ENCODE assay signal across 7 mouse cellular contexts in the genomic region with DNA sequence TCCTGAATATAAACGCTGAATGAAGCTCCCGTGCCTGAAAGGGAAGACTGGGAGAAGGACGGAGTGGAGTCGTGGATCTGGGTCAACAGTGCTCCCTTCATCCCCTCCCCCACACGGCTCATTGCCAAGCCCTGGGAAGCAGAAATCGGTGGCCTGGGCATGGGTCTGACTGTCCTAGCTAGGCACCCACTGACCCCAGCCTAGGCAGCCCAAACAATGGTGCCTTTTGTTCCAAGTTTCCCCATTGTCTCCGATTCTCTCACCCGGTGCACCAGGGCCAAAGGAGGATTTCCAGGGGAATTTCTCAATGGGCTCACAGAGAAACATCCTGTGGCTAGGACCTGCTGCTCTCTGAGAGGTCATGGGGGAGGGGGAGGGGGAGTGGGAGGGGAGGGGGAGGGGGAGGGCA. TPM values are rescaled to one million over a fixed set of nuclear protein-coding genes. Genes with fewer than 3 reads are reported as not detected.
DNase-seq lines count a peak whose midpoint lies in the region; ATAC-seq and TF ChIP-seq lines count a peak whose summit lies in the region.

No protein-coding gene starts in this region.

- H3K9ac ChIP-seq in lung, embryonic 14.5 days = 0 out of 2 replicates have a peak overlapping the region, but pooled peaks have one; percentile 2
- no peak overlapping the region for H3K9ac ChIP-seq in stomach, embryonic 16.5 days (ENCODE audit: low read length)

- H3K4me1 ChIP-seq in lung, embryonic 14.5 days (ENCODE audit: insufficient read depth) = peaks cover 4% of the 10 kb centered on the region; the same call in 1 of the 2 replicates
- peaks cover 95% of the 10 kb centered on the region for H3K4me1 ChIP-seq in hindbrain, embryonic 10.5 days (replicated peaks)
- peaks cover 59% of the 10 kb centered on the region for H3K4me1 ChIP-seq in limb, embryonic 10.5 days
- peaks cover 39% of the 10 kb centered on the region for H3K4me1 ChIP-seq in stomach, embryonic 16.5 days (ENCODE audit: control insufficient read depth, insufficient read depth, low read length)

- H3K4me3 ChIP-seq in lung, embryonic 14.5 days (ENCODE audit: low read depth, low read length) = no peak overlapping the region
- peak overlapping the region; percentile 16 for H3K4me3 ChIP-seq in hindbrain, embryonic 10.5 days
- no peak overlapping the region for H3K4me3 ChIP-seq in limb, embryonic 10.5 days
- no peak overlapping the region for H3K4me3 ChIP-seq in stomach, embryonic 16.5 days (replicated peaks; ENCODE audit: low read length)

- peak; percentile 50 for DNase-seq in lung, embryonic 14.5 days
- no peak for DNase-seq in lung, postnatal 25 days (ENCODE audit: low spot score)
- DNase-seq in embryo, embryonic 11 days = peak; percentile 72
- peak; percentile 85 for DNase-seq in hindbrain, embryonic 10.5 days (ENCODE audit: low spot score)
- no peak for DNase-seq in limb, embryonic 10.5 days (ENCODE audit: low spot score)
- DNase-seq in ovary, postnatal 10 days (ENCODE audit: low spot score) = no peak

- peak overlapping the region; percentile 27; the same call in 1 of the 2 replicates for H3K27ac ChIP-seq in lung, embryonic 14.5 days (ENCODE audit: low read depth)
- peak overlapping the region; percentile 86 for H3K27ac ChIP-seq in hindbrain, embryonic 10.5 days
- H3K27ac ChIP-seq in limb, embryonic 10.5 days = peak overlapping the region; percentile 67
- 0 out of 2 replicates have a peak overlapping the region, but pooled peaks have one; percentile 18 for H3K27ac ChIP-seq in stomach, embryonic 16.5 days (ENCODE audit: low read length)

- 0 out of 2 replicates have a peak overlapping the region, but pooled peaks have one; percentile 20 for H3K4me2 ChIP-seq in lung, embryonic 14.5 days
- H3K4me2 ChIP-seq in stomach, embryonic 16.5 days (ENCODE audit: low read depth, low read length) = no peak overlapping the region

- ATAC-seq in lung, embryonic 14.5 days (ENCODE audit: insufficient read depth) = 0 out of 2 replicates have a peak, but pooled peaks have one; percentile 4
- no peak for ATAC-seq in stomach, embryonic 16.5 days (ENCODE audit: insufficient read depth, low FRiP score)

- TF ChIP-seq CTCF in lung, embryonic 14.5 days (IDR thresholded peaks at IDR 0.05; ENCODE audit: low read depth) = no peak

- no peaks in the 10 kb centered on the region for H3K36me3 ChIP-seq in lung, embryonic 14.5 days (ENCODE audit: insufficient read depth)
- no peaks in the 10 kb centered on the region; the same call in 1 of the 2 replicates for H3K36me3 ChIP-seq in hindbrain, embryonic 10.5 days
- H3K36me3 ChIP-seq in limb, embryonic 10.5 days = no peaks in the 10 kb centered on the region
- no peaks in the 10 kb centered on the region for H3K36me3 ChIP-seq in stomach, embryonic 16.5 days (ENCODE audit: control insufficient read depth, insufficient read depth, low read length)

- WGBS in lung, embryonic 14.5 days = 21% methylated on average over 8 of the region's 8 CpGs
- WGBS in hindbrain, embryonic 10.5 days = 10% methylated on average over 8 of the region's 8 CpGs
- WGBS in limb, embryonic 10.5 days = 49% methylated on average over 8 of the region's 8 CpGs
- WGBS in stomach, embryonic 16.5 days = 29% methylated on average over 8 of the region's 8 CpGs

- H3K27me3 ChIP-seq in lung, embryonic 14.5 days (ENCODE audit: insufficient read depth, low read length) = no peaks in the 10 kb centered on the region
- H3K27me3 ChIP-seq in hindbrain, embryonic 10.5 days (ENCODE audit: insufficient read depth, poor library complexity, severe bottlenecking) = no peaks in the 10 kb centered on the region
- H3K27me3 ChIP-seq in limb, embryonic 10.5 days (ENCODE audit: low read depth, poor library complexity, severe bottlenecking) = no peaks in the 10 kb centered on the region
- H3K27me3 ChIP-seq in stomach, embryonic 16.5 days (ENCODE audit: control insufficient read depth, insufficient read depth, low read length) = no peaks in the 10 kb centered on the region

- no peaks in the 10 kb centered on the region for H3K9me3 ChIP-seq in lung, embryonic 14.5 days (ENCODE audit: low read depth, low read length)
- H3K9me3 ChIP-seq in hindbrain, embryonic 10.5 days = no peaks in the 10 kb centered on the region
- H3K9me3 ChIP-seq in limb, embryonic 10.5 days (replicated peaks) = no peaks in the 10 kb centered on the region
- H3K9me3 ChIP-seq in stomach, embryonic 16.5 days (replicated peaks; ENCODE audit: control insufficient read depth, low read length) = no peaks in the 10 kb centered on the region

RNA-seq across cellular contexts. Expression of a gene that starts 19.7 kb away (rescaled TPM):
- 8.3 and 8.6 TPM in 2 replicates for polyA plus RNA-seq in lung, embryonic 14.5 days (2014; fragmentation: Nextera tagmentation; extraction: Ambion mirVana)
- 14.3 and 16.0 TPM in 2 replicates for polyA plus RNA-seq in hindbrain, embryonic 10.5 days (2016; fragmentation: Nextera tagmentation; extraction: Ambion mirVana)
- 5.4 and 6.2 TPM in 2 replicates for polyA plus RNA-seq in limb, embryonic 10.5 days (2016; fragmentation: Nextera tagmentation; extraction: Ambion mirVana)
- polyA plus RNA-seq in stomach, embryonic 16.5 days (2015; fragmentation: Nextera tagmentation; extraction: Ambion mirVana) = 6.5 and 6.9 TPM in 2 replicates

RNA-seq across cellular contexts. Expression of a gene that starts 50.6 kb away (rescaled TPM):
- polyA plus RNA-seq in lung, embryonic 14.5 days (2014; fragmentation: Nextera tagmentation; extraction: Ambion mirVana) = 0.76 and 0.82 TPM in 2 replicates
- polyA plus RNA-seq in hindbrain, embryonic 10.5 days (2016; fragmentation: Nextera tagmentation; extraction: Ambion mirVana) = 3.0 and 3.2 TPM in 2 replicates
- polyA plus RNA-seq in limb, embryonic 10.5 days (2016; fragmentation: Nextera tagmentation; extraction: Ambion mirVana) = 0.06 and 0.21 TPM in 2 replicates
- 0.44 and 0.65 TPM in 2 replicates for polyA plus RNA-seq in stomach, embryonic 16.5 days (2015; fragmentation: Nextera tagmentation; extraction: Ambion mirVana)

Comparison
In these comparisons a context has a peak if more than half of its experiments do, and no peak if none do; other contexts are left out.
1. DNase-seq: peak in lung, embryonic 14.5 days (single experiment), embryo, embryonic 11 days (single experiment) and hindbrain, embryonic 10.5 days (single experiment); none in lung, postnatal 25 days (single experiment), limb, embryonic 10.5 days (single experiment) and ovary, postnatal 10 days (single experiment).
2. H3K27ac ChIP-seq: peak in every context shown above with its lines; median percentile 86 in hindbrain, embryonic 10.5 days; 67 in limb, embryonic 10.5 days; 27 in lung, embryonic 14.5 days; 18 in stomach, embryonic 16.5 days.